Mouse (Mus musculus): ENCODE measurements around the gene Mkks. TPM values are rescaled to one million over a fixed set of nuclear protein-coding genes. Genes with fewer than 3 reads are reported as not detected.

Mkks gene
- polyA plus RNA-seq, 1 experiment = 1.7 TPM

DNA sequence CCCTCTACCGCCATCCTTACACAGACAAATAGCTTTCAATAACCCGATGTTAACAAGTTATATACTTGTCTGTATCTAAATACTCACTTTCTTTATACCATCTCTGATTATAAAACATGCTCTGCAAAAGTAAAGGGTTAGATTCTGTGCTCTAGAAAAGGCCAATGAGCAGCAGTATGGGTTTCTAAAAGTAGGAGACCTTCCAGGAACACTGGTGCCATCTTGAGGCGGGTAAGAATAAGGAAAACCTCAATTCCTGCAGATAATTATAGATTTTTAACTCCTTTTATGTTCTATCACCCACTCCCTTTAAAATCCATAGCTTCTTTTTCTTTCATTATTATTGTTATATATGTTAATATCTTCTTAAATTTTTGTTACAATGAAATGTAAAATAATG, 55.3 kb downstream of the Mkks start:
- no peak overlapping the region for H3K27ac ChIP-seq (ENCODE audit: control insufficient read depth, insufficient read depth, low read depth, low read length)
- no peaks in the 10 kb centered on the region for H3K27me3 ChIP-seq (ENCODE audit: control insufficient read depth, insufficient read depth, low read length)
- H3K4me3 ChIP-seq (ENCODE audit: control insufficient read depth, low read depth, low read length) = no peak overlapping the region
- no peaks in the 10 kb centered on the region for H3K4me1 ChIP-seq (ENCODE audit: control insufficient read depth, insufficient read depth, low read length)
- no peaks in the 10 kb centered on the region for H3K36me3 ChIP-seq (ENCODE audit: control insufficient read depth, insufficient read depth, low read length)
- TF ChIP-seq CTCF (IDR thresholded peaks at IDR 0.05; ENCODE audit: control insufficient read depth, insufficient read depth, insufficient replicate concordance, low read depth, low read length) = no peak
- no peak for TF ChIP-seq POLR2A (IDR thresholded peaks at IDR 0.05; ENCODE audit: control insufficient read depth, low read depth, low read length)

DNA sequence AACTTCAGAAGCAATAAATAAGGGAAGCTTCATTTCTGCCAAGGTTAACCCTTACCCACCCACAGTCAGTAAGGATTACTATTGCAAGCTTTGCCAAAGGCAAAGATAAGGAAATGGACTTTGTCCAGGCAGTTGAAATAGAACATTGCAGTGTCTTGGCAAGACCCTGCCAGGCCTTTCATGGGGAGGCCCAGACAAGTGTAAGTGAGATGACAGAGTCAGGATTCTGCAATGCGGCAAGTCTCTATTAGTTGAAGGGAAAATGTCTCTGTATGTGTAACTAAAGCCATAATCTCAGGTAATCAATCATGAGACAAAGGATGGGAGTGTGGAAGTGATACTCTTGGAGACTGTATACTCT, 56.5 kb downstream of the Mkks start:
- Histone ChIP-seq H3K27ac (ENCODE audit: control insufficient read depth, insufficient read depth, low read depth, low read length) (no peak overlapping the region), H3K4me3 (ENCODE audit: control insufficient read depth, low read depth, low read length) (no peak overlapping the region), H3K36me3 (ENCODE audit: control insufficient read depth, insufficient read depth, low read length) (no peaks in the 10 kb centered on the region), H3K4me1 (ENCODE audit: control insufficient read depth, insufficient read depth, low read length) (no peaks in the 10 kb centered on the region), H3K27me3 (ENCODE audit: control insufficient read depth, insufficient read depth, low read length) (no peaks in the 10 kb centered on the region)
- no peak for TF ChIP-seq CTCF (IDR thresholded peaks at IDR 0.05; ENCODE audit: control insufficient read depth, insufficient read depth, insufficient replicate concordance, low read depth, low read length)
- TF ChIP-seq POLR2A (IDR thresholded peaks at IDR 0.05; ENCODE audit: control insufficient read depth, low read depth, low read length) = no peak

DNA sequence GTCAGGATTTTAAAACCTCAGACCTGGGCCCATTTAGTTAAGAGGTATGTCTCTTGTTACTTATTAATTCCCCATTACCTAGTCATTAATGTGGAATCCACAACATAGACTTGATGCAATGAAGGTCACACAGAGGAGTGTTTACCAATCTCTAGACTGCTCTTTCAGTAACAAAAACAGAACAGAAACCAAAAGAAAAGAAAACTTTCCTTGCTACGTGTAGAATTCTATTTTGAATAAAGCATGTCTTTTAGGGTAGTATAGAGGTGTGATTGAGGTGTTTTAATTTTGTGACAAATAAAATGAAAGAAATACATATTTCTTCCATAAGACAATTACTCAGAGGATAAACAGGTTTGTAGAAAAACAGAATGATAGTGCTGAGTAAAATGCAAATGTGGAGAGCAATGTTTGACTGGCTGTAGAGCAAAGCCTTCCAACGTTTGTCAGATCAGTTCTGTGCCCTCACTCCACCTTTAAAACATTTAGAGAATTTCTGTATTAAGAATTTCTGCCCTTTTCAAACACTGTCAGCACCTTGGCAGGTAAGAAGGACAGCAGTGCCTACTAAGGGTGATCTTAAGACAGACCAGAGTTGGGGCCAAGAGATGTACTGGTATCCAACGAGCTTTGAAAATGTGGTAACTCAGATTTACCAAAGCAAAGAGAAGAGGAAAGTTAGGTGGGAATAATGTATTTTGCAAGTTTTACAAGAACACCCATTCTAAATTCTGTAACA, 57.0 kb downstream of the Mkks start:
- Histone ChIP-seq H3K4me1 (ENCODE audit: control insufficient read depth, insufficient read depth, low read length) (no peaks in the 10 kb centered on the region), H3K27ac (ENCODE audit: control insufficient read depth, insufficient read depth, low read depth, low read length) (no peak overlapping the region), H3K36me3 (ENCODE audit: control insufficient read depth, insufficient read depth, low read length) (no peaks in the 10 kb centered on the region), H3K4me3 (ENCODE audit: control insufficient read depth, low read depth, low read length) (no peak overlapping the region), H3K27me3 (ENCODE audit: control insufficient read depth, insufficient read depth, low read length) (no peaks in the 10 kb centered on the region)
- no peak for TF ChIP-seq CTCF (IDR thresholded peaks at IDR 0.05; ENCODE audit: control insufficient read depth, insufficient read depth, insufficient replicate concordance, low read depth, low read length)
- TF ChIP-seq POLR2A (IDR thresholded peaks at IDR 0.05; ENCODE audit: control insufficient read depth, low read depth, low read length) = no peak

DNA sequence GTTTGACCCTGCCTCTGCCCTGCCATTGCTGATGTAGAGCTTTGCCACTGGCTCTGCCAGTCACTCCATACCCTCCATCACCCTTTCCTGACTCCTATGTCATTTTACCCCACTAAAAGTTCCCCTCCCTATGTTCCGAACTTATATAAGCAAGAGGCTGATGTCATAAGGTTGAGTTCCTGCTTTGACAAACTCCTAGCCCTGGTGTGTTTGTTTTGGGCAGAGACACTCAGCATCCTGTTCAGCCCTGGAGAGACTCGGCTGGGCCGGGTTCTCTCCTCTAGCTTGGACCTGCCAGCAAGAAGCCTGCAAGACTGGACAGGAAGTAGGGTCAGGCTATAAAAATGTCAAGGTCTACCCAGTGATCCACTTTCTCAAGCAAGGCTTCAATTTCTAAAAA, 58.3 kb downstream of the Mkks start:
- no peak overlapping the region for H3K4me3 ChIP-seq (ENCODE audit: control insufficient read depth, low read depth, low read length)
- no peaks in the 10 kb centered on the region for H3K36me3 ChIP-seq (ENCODE audit: control insufficient read depth, insufficient read depth, low read length)
- TF ChIP-seq CTCF (IDR thresholded peaks at IDR 0.05; ENCODE audit: control insufficient read depth, insufficient read depth, insufficient replicate concordance, low read depth, low read length) (no peak), POLR2A (IDR thresholded peaks at IDR 0.05; ENCODE audit: control insufficient read depth, low read depth, low read length) (no peak)
- H3K4me1 ChIP-seq (ENCODE audit: control insufficient read depth, insufficient read depth, low read length) = no peaks in the 10 kb centered on the region
- no peak overlapping the region for H3K27ac ChIP-seq (ENCODE audit: control insufficient read depth, insufficient read depth, low read depth, low read length)
- H3K27me3 ChIP-seq (ENCODE audit: control insufficient read depth, insufficient read depth, low read length) = no peaks in the 10 kb centered on the region

DNA sequence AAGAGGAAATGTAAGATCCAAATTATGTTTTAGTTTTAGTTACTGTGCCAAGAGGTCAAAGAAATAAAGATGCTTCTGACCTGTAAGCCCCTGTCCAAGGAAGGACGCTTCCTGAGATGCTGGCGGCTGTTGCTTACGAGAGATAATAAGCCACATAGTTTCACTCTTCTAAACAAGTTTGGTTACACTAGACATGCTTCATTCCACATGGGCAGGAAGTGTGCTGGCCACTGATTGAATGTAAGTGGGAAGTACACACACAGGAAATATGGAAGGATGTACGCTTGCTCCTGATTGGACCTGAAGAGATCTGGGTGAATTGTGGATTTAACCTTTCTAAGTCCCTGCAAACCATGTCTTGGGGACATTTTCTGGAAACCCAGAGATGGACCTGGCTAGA, 63.6 kb downstream of the Mkks start:
- Histone ChIP-seq H3K4me3 (ENCODE audit: control insufficient read depth, low read depth, low read length) (no peak overlapping the region), H3K27ac (ENCODE audit: control insufficient read depth, insufficient read depth, low read depth, low read length) (no peak overlapping the region), H3K36me3 (ENCODE audit: control insufficient read depth, insufficient read depth, low read length) (no peaks in the 10 kb centered on the region), H3K27me3 (ENCODE audit: control insufficient read depth, insufficient read depth, low read length) (no peaks in the 10 kb centered on the region), H3K4me1 (ENCODE audit: control insufficient read depth, insufficient read depth, low read length) (no peaks in the 10 kb centered on the region)
- TF ChIP-seq CTCF (IDR thresholded peaks at IDR 0.05; ENCODE audit: control insufficient read depth, insufficient read depth, insufficient replicate concordance, low read depth, low read length) (no peak), POLR2A (IDR thresholded peaks at IDR 0.05; ENCODE audit: control insufficient read depth, low read depth, low read length) (no peak)

Other genes starting within 250 kb of the Mkks start
- 0.06 TPM in 1 of 2 replicates, not detected in the other for gene Snap25, start 177.9 kb downstream of the Mkks start, polyA plus RNA-seq (2012; rRNA removed)
- not detected in 2 replicates for gene AL731706.2, start 5.7 kb downstream of the Mkks start, polyA plus RNA-seq (2012; rRNA removed)
- 1.9 and 2.1 TPM in 2 replicates for gene Slx4ip, start 171 bp downstream of the Mkks start, polyA plus RNA-seq (2012; rRNA removed)
- gene AL731706.1, start within 50 bp of the Mkks start, polyA plus RNA-seq (2012; rRNA removed) = 3.1 and 4.7 TPM in 2 replicates
- 7.0 and 7.1 TPM in 2 replicates for gene Jag1, start 225.3 kb upstream of the Mkks start, polyA plus RNA-seq (2012; rRNA removed)